Mouse (Mus musculus) heart, adult 2 months (tissue): ENCODE measurements around the gene Lair1.

Experiments used
- CTCF ChIP-seq: fragments of 200-600 bp; IDR thresholded peaks from 2 replicates; pipeline ENCODE4 v1.8.1; 2022; ENCODE audit warnings: antibody characterized with exemption, mild to moderate bottlenecking, moderate library complexity
- POLR2A ChIP-seq: fragments of 200-500 bp; IDR thresholded peaks from 2 replicates; pipeline ENCODE4 v1.6.1; 2011; ENCODE audit warnings: mild to moderate bottlenecking, low read depth, low read length, control low read depth; ENCODE audit not compliant: insufficient read depth

DNA sequence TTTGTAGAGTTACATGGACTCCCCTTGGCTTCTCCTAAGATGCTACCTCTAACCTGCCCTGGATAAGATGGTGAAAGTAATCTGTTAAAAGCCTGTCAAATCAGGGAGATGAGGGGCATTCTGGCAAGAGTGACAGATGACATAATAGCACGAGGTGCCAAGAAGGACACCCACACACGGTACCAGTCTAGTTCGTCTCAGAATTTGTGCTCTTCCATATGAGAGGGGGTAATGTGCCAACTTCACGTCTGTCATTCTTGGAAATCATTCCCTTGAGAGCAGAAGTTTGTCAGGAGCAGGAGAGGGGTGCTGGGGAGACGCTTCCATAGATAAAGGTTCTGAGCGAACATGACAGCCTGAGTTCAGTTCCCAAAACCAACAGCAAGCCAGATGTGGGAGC is 21.2 kb upstream of the Lair1 start:
- TF ChIP-seq CTCF (no peak), POLR2A (no peak)
